Mouse (Mus musculus): ENCODE measurements around the gene Prkn.

Gene Prkn

GRCm38 (mm10) chr17:11914451-11914850 lies 1074.3 kb downstream of the Prkn start:
- no peak for DNase-seq (ENCODE audit: low spot score)

DNA sequence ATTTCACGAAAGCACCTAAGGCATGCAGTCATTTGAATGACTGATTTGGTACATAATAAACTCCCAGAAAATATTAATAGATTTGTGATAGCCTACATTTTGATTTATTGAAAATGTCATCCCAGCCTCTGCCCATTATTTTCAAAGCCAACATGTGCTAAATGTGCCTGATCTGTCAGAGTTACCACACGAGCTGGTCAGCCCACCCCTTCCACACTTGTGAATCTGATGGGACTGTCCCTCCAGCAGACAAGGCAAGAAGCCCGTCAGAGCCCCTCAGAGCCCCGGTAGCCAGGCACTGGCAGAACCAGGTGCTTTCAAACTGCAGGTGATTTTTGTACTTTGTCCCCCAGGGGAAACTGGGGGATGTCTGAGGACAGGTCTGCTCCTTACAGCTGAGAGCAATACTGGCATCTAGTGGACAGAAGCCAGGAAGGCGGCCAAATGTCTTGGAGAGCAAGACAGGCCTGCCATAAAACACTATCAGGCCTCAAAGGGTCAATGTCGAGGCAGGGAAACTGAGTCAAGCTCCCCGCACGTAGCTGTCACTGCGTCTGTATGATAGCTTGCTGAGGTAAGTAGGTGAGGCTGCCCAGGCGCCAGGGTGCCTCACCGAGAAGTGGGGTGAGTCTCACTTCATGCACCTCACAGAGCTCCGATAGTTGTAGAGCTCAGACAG lies 1078.1 kb downstream of the Prkn start:
- no peak for DNase-seq (ENCODE audit: low spot score)

DNA sequence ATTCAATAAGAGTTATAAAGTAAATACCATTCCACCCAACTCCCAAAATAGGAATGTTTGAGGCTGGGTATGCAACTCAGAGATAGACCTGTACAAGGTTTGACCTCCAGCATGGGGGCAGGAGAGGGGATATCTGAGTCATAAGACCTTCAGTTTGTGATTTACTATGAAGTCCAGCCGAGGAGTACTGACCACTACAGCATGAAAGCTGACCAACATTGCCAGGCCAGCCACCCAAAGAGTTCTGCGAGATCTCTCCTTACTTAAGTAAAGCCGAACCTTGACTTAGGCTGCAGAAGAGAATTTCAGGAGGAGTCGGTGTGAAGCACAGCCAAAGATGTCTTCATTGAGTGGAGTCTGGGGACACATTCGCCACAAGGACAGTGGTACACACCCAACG lies 1079.4 kb downstream of the Prkn start:
- no peak for DNase-seq (ENCODE audit: low spot score)

- no peak for DNase-seq (ENCODE audit: low spot score)
Observed at GRCm38 (mm10) chr17:11921026-11921425, 1080.8 kb downstream of the Prkn start.

DNA sequence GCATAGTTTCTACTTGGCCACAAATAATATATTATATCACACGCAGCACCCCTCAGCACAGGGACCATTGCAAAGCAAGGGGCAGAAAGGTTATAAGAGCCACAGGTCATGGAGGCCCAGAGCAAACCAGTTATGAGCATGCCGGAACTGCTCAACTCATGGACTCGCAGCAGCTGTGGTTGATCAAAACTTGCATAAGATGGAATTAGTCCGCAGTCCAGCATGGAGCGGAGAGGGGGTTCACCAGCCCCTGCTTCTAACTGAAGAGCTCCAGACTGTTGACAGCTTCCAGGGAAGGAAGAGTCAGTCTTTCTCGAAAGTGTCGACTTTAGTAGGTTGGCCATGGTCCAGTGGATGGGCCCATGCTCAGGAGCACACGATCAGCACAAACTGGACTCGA lies 1083.8 kb downstream of the Prkn start:
- no peak for DNase-seq (ENCODE audit: low spot score)

DNA sequence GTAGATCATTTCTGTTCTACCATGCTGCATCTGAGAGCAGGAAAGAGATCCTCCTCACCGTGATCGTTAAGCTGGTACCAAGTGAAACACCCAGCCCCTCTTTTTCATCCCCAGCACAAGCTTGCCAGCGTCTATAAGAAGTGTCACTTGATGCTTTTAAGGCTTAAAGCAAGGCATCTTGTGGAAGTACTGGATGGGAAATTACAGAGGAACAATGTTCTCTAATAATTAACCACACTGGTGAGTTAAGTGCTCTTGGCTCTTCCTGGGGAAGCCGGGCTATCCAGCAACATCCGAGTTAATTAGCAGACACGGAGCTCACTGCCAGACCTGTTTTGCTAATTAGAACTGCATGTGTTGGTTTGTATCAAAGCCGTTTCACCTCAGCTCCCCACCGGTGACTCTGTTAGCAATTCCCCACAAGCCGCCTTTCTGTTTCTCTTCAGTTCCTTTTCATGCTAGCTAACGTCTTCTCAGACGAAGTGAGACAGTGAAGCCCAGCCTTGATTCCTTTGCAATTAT lies 1086.7 kb downstream of the Prkn start:
- DNase-seq (ENCODE audit: low spot score), result no peak

DNA sequence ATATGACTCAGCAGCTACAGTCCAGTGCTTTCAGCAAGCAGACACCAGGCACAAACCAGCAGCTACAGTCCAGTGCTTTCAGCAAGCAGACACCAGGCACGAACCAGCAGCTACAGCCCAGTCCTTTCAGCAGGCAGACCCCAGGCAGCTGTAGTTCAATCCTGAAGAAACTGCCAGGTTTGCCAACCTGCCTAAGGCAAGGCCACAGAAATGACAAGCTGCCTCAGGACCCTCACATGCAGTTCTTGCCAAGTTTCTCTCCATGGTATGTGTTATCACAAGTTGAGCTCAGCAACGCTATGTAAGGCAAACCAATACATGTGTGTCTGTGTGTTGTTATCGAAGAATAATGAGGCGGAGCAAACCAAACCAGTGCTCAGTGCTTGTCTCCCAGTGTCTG lies 1091.5 kb downstream of the Prkn start:
- no peak for DNase-seq (ENCODE audit: low spot score)

- DNase-seq (ENCODE audit: low spot score), result no peak
Observed at GRCm38 (mm10) chr17:11933737-11934136, 1093.6 kb downstream of the Prkn start.

- DNase-seq (ENCODE audit: low spot score), result no peak
Observed at GRCm38 (mm10) chr17:11947436-11947835, 1107.3 kb downstream of the Prkn start.

DNA sequence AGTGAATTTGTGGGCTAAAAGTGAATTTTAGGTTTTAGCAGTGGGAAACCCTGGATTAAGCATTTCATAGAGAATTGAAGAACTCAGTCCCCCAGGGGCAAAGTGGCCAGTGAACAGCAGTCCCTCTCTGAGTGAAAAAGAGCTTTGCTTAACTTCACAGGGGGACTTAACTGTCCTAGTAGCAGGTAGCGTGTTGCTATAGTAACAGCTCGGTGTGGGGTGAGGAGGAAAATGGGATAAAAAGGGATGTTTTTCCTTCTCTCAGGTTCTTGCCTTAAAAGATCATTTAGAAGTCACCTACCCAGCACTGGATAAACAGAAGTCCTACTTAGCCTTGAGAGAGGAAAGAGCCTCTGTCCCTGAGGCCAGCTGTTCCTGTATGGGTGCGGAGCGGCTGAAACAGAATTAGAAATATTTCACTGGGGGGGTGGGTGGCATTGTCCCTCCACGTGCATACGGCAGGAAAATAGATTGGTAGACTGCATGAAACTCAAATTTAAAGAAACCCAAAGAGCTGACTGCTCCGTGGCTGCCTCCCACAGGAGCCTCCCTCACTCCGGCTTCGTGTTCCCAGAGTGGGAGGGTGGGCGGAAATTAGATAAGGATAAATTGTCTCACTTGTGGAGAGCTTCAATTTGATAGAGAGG lies 1109.5 kb downstream of the Prkn start:
- no peak for DNase-seq (ENCODE audit: low spot score)

- no peak for DNase-seq (ENCODE audit: low spot score)
Observed at GRCm38 (mm10) chr17:11950198-11950594, 1110.0 kb downstream of the Prkn start.

GRCm38 (mm10) chr17:11955317-11955716 lies 1115.1 kb downstream of the Prkn start:
- DNase-seq (ENCODE audit: low spot score), result no peak

GRCm38 (mm10) chr17:11960492-11960891 lies 1120.3 kb downstream of the Prkn start:
- DNase-seq (ENCODE audit: low spot score), result no peak

DNA sequence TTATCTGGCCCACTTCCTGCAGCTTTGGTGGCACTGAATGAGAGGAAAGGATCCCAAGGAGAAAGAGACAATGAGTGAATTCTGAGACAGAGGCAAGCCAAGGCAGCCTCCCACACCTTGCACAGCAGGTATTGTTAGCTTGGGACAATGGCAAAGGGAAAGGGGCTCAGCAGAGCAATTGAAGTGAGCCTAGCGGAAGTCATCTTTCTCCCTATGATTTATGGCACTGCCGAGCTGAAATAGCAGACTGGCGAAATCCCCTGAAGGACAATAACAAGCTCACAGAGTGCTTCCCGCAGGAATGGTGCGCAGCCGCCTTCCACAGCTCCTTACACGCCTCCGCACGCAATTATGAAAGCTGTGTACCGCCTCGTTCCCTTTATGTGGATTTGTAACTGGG lies 1122.6 kb downstream of the Prkn start:
- DNase-seq (ENCODE audit: low spot score), result no peak

GRCm38 (mm10) chr17:11970160-11970559 lies 1130.0 kb downstream of the Prkn start:
- DNase-seq (ENCODE audit: low spot score), result no peak

- no peak for DNase-seq (ENCODE audit: low spot score)
Observed at GRCm38 (mm10) chr17:11972550-11972949, 1132.4 kb downstream of the Prkn start.

DNA sequence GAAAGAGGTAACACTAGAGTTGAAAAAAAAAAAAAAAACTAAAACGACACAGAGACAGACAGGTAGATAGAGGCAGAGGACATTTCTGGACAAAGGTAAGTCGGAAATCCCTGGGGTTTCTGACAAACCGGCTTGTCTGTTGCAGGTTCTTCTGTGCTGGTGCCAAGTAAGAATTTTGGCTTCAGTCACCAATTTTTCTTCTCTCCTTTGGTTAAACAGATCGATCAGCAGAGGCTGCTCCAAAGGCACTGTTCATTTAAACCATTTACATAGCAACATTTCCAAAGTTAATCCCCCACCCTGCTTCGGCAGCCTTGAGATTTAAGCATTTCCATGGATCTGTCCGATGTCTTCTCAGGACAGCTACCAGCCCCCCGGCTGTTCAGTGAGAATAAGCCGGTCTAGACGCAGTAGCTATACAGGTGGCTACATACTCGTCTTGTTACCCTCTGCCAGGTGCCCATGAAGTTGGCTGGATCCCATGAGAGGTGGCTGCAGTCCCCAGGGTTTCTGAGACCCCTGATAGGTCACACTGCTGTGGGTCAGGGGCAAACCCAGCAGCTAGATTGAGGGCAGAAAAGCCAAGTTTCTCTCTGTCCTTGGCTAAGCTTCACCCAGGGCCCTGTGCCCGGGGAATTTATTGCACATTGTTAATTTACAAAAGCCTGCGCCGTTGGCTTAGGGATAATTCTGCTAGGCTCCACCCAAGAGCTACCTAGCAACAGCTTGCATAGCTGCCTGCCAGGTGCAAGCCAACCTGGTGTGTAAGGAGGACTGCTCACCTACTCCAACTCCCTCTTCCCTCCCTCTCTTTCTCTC lies 1133.0 kb downstream of the Prkn start:
- peak; percentile 11 for DNase-seq (ENCODE audit: low spot score)

DNA sequence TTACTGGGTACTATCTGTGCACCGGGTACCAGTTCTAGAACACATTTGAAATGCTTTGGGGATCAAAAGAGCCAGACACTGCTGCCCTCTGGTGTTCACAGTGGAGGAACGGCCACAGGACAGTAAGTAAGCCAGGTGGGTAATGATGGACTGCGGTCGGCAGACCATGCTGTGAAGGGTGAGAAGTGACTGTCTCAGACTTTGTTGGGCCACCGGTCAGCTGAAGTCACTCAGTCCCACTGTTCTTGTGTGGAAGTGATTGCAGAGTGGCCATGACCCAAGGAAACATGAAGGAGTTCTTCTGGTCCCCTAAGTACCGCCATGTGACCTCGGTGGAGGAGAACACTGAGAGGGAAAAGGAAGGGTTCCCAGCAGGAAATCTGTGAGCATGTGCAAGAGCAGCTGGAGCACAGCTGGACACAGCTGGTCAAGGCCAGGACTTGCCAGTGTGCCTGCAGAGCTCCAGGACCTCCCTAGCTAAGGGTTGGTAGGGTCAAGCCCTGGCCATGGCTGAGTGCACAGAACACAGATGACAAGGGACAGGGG lies 1135.0 kb downstream of the Prkn start:
- DNase-seq (ENCODE audit: low spot score), result peak; percentile 49

GRCm38 (mm10) chr17:11978260-11978821 lies 1138.2 kb downstream of the Prkn start:
- DNase-seq (ENCODE audit: low spot score), result no peak

GRCm38 (mm10) chr17:11981666-11982065 lies 1141.5 kb downstream of the Prkn start:
- no peak for DNase-seq (ENCODE audit: low spot score)

DNA sequence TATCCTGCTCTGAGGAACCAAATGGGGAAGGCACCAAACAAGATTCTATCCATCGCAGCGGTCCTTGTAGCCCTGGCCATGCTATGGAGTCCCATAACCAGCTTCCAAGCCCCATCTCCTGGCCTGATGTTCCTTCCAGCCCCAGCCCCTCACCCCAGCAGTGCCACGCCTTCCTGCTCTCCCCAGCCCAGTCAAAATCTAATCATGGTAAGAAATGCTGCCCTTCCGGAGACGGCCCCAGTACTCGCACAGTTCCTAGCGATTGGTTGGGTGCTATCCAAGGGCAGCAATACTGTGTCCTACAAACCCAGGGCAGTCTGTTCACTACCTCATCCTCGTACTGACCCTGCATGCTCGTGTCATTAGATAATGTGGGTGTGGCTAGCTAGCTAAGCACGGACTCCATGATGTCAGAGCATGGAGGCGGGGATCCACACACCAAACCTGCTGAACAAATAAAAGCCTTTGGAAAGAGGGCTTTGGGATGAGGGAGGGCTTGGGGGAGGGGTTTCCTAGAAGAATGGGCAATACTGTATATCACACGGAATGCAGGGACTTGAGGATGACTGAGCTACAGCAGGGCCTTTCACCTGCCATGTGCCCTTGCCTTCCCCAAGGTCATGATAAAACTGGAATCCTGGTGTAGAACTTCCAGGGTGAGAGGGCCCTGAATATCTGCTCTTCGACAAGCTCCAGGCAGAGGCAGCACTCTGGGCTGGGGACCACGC lies 1148.1 kb downstream of the Prkn start:
- DNase-seq (ENCODE audit: low spot score), result no peak

- no peak for DNase-seq (ENCODE audit: low spot score)
Observed at GRCm38 (mm10) chr17:11989296-11989695, 1149.1 kb downstream of the Prkn start.
